Mouse (Mus musculus): Measurements from ENCODE around the gene Tssk1. TPM values are rescaled to one million over a fixed set of nuclear protein-coding genes. Genes with fewer than 3 reads are reported as not detected.

Tssk1 gene
- total RNA-seq, 2 experiments from 2014 or later = 0.14 TPM; not detected in 1

DNA sequence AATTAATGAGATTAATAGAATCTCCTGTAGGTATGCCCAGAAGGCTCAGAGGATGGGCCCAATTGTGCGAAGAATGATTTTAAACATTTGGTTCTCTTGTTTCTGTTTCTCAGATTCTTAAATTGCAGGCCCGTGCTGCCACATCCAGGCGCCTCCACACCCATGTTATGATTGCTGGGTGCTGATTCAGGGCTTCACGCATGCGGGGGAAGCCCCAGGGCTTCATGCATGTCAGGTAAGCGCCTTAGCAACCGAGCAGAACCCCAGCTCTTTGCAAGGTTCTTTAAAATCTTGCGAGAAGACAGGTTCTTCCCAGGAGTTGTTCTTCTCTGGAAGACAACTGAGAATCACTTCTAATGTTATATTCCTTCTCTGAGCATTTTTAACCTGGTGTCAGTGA is 49.4 kb downstream of the Tssk1 start:
- no peak for DNase-seq (ENCODE audit: low spot score in 2 of 2)

DNA sequence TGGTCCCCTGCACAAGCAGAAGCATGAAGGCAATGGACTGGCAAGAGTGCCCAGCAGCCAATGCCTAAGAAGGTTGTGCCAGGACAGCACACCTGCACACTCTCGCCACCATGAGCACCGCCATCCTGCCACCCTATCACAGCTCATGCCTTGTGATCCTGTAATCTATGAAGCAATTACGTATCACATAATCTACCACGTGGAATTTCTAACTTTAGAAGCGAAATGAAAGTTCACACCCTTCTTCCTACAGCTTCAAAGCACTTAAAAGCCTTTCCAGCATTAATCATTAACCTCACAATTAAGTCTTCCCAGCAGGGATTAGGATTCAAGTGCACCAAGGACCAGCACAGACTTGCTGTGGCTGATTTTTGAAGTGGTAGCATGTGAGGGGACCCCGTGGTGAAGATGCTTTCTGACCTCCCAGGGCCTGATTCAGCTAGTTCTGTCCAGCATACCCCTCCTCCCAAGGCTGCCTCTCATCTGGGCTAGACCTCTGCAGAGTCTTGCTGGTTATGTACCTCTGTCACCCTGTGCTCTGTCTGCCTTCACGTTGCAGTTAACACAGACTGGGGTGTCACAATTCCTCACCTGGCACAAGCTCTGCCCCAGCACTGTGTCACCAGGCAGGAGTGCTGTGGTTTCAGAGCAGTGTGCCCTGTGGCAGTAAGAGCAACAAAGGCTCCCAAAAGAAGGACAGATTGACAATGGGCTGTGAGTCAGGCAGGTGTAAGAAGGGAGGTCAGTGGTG is 51.2 kb downstream of the Tssk1 start:
- no peak for DNase-seq (ENCODE audit: low spot score in 2 of 2)

Other genes starting within 250 kb of the Tssk1 start
- 1 to 10 TPM; 6.2 to 6.5 TPM for gene Ccdc74a, start 247.8 kb upstream of the Tssk1 start, total RNA-seq (2021)
- 10 to 100 TPM; 68.8 to 70.3 TPM for gene Med15, start 161.3 kb upstream of the Tssk1 start, total RNA-seq (2021)
- 10 to 100 TPM; 52.3 TPM for gene Klhl22, start 134.6 kb upstream of the Tssk1 start, total RNA-seq (2021)
- gene Scarf2, start 96.9 kb upstream of the Tssk1 start, total RNA-seq (2021) = 10 to 100 TPM; 29.3 to 33.9 TPM
- gene B830017H08Rik, start 61.1 kb upstream of the Tssk1 start, total RNA-seq (2021) = under 1 TPM in 1 of 2 experiments, not detected in 1; 0.62 TPM
- 1 to 10 TPM; 2.9 to 8.8 TPM for gene Car15, start 55.9 kb upstream of the Tssk1 start, total RNA-seq (2021)
- gene Gm20518, start 2.6 kb upstream of the Tssk1 start, total RNA-seq (2021) = under 1 TPM; 0.20 to 0.45 TPM
- 10 to 100 TPM; 81.6 to 84.4 TPM for gene Dgcr2, start 4.3 kb downstream of the Tssk1 start, total RNA-seq (2021)
- not detected for gene Tssk2, start 4.4 kb downstream of the Tssk1 start, total RNA-seq (2021)
- gene Ess2, start 17.1 kb downstream of the Tssk1 start, total RNA-seq (2021) = 10 to 100 TPM; 33.0 to 33.6 TPM
- gene Gsc2, start 20.8 kb downstream of the Tssk1 start, total RNA-seq (2021) = not detected
- gene Slc25a1, start 34.0 kb downstream of the Tssk1 start, total RNA-seq (2021) = 10 to 100 TPM; 98.4 to 98.6 TPM
- not detected for gene Vpreb2, start 86.2 kb downstream of the Tssk1 start, total RNA-seq (2021)
- 10 to 100 TPM; 52.6 to 57.4 TPM for gene Dgcr6, start 158.6 kb downstream of the Tssk1 start, total RNA-seq (2021)
- gene Prodh, start 196.0 kb downstream of the Tssk1 start, total RNA-seq (2021) = 10 to 100 TPM; 13.8 to 19.0 TPM
- gene Rtn4r, start 233.4 kb downstream of the Tssk1 start, total RNA-seq (2021) = under 1 TPM; 0.98 to 0.99 TPM

Measured in adrenal gland, postnatal 4 days (tissue).